Mouse (Mus musculus) bone marrow, adult 2 months (tissue): ENCODE data around the gene Rpl6. TPM values are rescaled to one million over a fixed set of nuclear protein-coding genes. Genes with fewer than 3 reads are reported as not detected.
"Not testable (repeated sequence)": the region's sequence is repeated elsewhere in the genome, so short reads cannot be mapped to it uniquely, and the experiment has no call there.

Experiments
- H3K27ac ChIP-seq: fragments of 200-500 bp; 2 replicates; pipeline ENCODE4 v1.5.1; 2012; ENCODE audit warnings: low read depth, mild to moderate bottlenecking, control low read depth, inconsistent platforms, low read length; ENCODE audit not compliant: control insufficient read depth, poor library complexity, insufficient read depth
- H3K4me1 ChIP-seq: fragments of 200-500 bp; 2 replicates; pipeline ENCODE4 v1.6.1; 2011; ENCODE audit warnings: low read length; ENCODE audit not compliant: control insufficient read depth, insufficient read depth
- H3K4me3 ChIP-seq: fragments of 200-500 bp; replicated peaks from 2 replicates; pipeline ENCODE3; 2011; ENCODE audit warnings: mild to moderate bottlenecking, low read depth, low read length, control low read depth; ENCODE audit not compliant: control insufficient read depth
- CTCF ChIP-seq: fragments of 200-500 bp; IDR thresholded peaks from 2 replicates; pipeline ENCODE4 v1.5.1; 2011; ENCODE audit warnings: low read length, control low read depth; ENCODE audit not compliant: control insufficient read depth, insufficient read depth
- POLR2A ChIP-seq: fragments of 200-500 bp; IDR thresholded peaks from 2 replicates; pipeline ENCODE4 v1.6.1; 2011; ENCODE audit warnings: low read depth, mild to moderate bottlenecking, control low read depth, low read length, borderline replicate concordance; ENCODE audit not compliant: control insufficient read depth
- WGBS: fragments of 180-500 bp; shearing (Covaris S2); methylation state at CpG from one replicate; pipeline ENCODE4 v1.1.7; 2018; 5-methylcytosine and 5-hydroxymethylcytosine counted together
- polyA plus RNA-seq: library from polyadenylated mRNA; stranded (reverse); fragments of >200 nt; gene quantifications from 2 replicates; pipeline ENCODE4 v1.2.4, GENCODE M21; 2011; ENCODE audit warnings: low replicate concordance; ENCODE audit not compliant: missing spikeins, insufficient read depth, insufficient read length

Rpl6 gene
- polyA plus RNA-seq, 1 experiment: 942 TPM

GRCm38 (mm10) chr5:121221328-121221850 lies 17.1 kb downstream of the Rpl6 start:
- peak overlapping the region; percentile 70 for H3K27ac ChIP-seq
- WGBS: 39% methylated on average over 23 of the region's 23 CpGs
- peak overlapping the region; percentile 71 for H3K4me3 ChIP-seq
- no peak for TF ChIP-seq CTCF
- no peaks in the 10 kb centered on the region; the same call in 1 of the 2 replicates for H3K4me1 ChIP-seq

GRCm38 (mm10) chr5:121224020-121224419 lies 19.7 kb downstream of the Rpl6 start:
- not testable (repeated sequence) for H3K4me1 ChIP-seq, H3K27ac ChIP-seq, H3K4me3 ChIP-seq
- 79% methylated on average over 4 of the region's 4 CpGs for WGBS

GRCm38 (mm10) chr5:121224856-121225255 lies 20.6 kb downstream of the Rpl6 start:
- 50% methylated on average over 3 of the region's 3 CpGs for WGBS
- no peak overlapping the region for H3K4me3 ChIP-seq
- H3K4me1 ChIP-seq: no peaks in the 10 kb centered on the region; the same call in 1 of the 2 replicates
- no peak overlapping the region for H3K27ac ChIP-seq
- TF ChIP-seq POLR2A: no peak
- no peak for TF ChIP-seq CTCF

GRCm38 (mm10) chr5:121225854-121226253 lies 21.6 kb downstream of the Rpl6 start:
- TF ChIP-seq CTCF: no peak
- TF ChIP-seq POLR2A: no peak
- no peak overlapping the region for H3K4me3 ChIP-seq
- 57% methylated on average over 2 of the region's 2 CpGs for WGBS
- peaks cover 4% of the 10 kb centered on the region for H3K4me1 ChIP-seq
- no peak overlapping the region for H3K27ac ChIP-seq

GRCm38 (mm10) chr5:121226406-121226805 lies 22.1 kb downstream of the Rpl6 start:
- WGBS: 82% methylated on average over 3 of the region's 3 CpGs
- Histone ChIP-seq H3K4me3 (no peak overlapping the region), H3K4me1 (peaks cover 4% of the 10 kb centered on the region), H3K27ac (no peak overlapping the region)
- no peak for TF ChIP-seq POLR2A
- TF ChIP-seq CTCF: no peak

GRCm38 (mm10) chr5:121226845-121227244 lies 22.6 kb downstream of the Rpl6 start:
- WGBS: 72% methylated on average over 4 of the region's 4 CpGs
- TF ChIP-seq POLR2A: no peak
- no peak for TF ChIP-seq CTCF
- H3K4me1 ChIP-seq: peaks cover 4% of the 10 kb centered on the region

GRCm38 (mm10) chr5:121227330-121227729 lies 23.0 kb downstream of the Rpl6 start:
- not testable (repeated sequence) for H3K27ac ChIP-seq, H3K4me3 ChIP-seq, H3K4me1 ChIP-seq
- 85% methylated on average over 1 of the region's 1 CpGs for WGBS

More at GRCm38 (mm10) chr5:121226845-121227244, 22.6 kb downstream of the Rpl6 start:
- H3K27ac ChIP-seq: no peak overlapping the region
- H3K4me3 ChIP-seq: no peak overlapping the region

GRCm38 (mm10) chr5:121229182-121229581 lies 24.9 kb downstream of the Rpl6 start:
- peaks cover 4% of the 10 kb centered on the region for H3K4me1 ChIP-seq
- TF ChIP-seq POLR2A (no peak), CTCF (no peak)
- no peak overlapping the region for H3K27ac ChIP-seq
- 89% methylated on average over 2 of the region's 2 CpGs for WGBS
- no peak overlapping the region for H3K4me3 ChIP-seq

- TF ChIP-seq POLR2A (no peak), CTCF (no peak)
- WGBS: 55% methylated on average over 9 of the region's 9 CpGs
- H3K4me3 ChIP-seq: no peak overlapping the region
- H3K27ac ChIP-seq: no peak overlapping the region
- H3K4me1 ChIP-seq: peaks cover 4% of the 10 kb centered on the region
Measured at GRCm38 (mm10) chr5:121230811-121231210, 26.5 kb downstream of the Rpl6 start.

GRCm38 (mm10) chr5:121232789-121233188 lies 28.5 kb downstream of the Rpl6 start:
- 88% methylated on average over 1 of the region's 1 CpGs for WGBS
- Histone ChIP-seq H3K4me1 (peaks cover 4% of the 10 kb centered on the region), H3K4me3 (no peak overlapping the region), H3K27ac (no peak overlapping the region)
- TF ChIP-seq CTCF (no peak), POLR2A (no peak)
